Mouse (Mus musculus) telencephalon, adult 2 months (tissue): Measurements from ENCODE around the gene Polq.
"Not testable (repeated sequence)": the region's sequence is repeated elsewhere in the genome, so short reads cannot be mapped to it uniquely, and the experiment has no call there.

Experiments
- DNase-seq: peaks from one replicate; pipeline ENCODE4 v3.0.0-alpha.2; 2011; ENCODE audit warnings: low read depth, low spot score

Polq gene

GRCm38 (mm10) chr16:37094169-37094833, 82.7 kb downstream of the Polq start:
- no peak for DNase-seq

- no peak for DNase-seq
These were observed 97.2 kb downstream of the Polq start for GRCm38 (mm10) chr16:37108763-37109162.

GRCm38 (mm10) chr16:37109285-37109684, 97.7 kb downstream of the Polq start:
- DNase-seq, result peak; percentile 52

GRCm38 (mm10) chr16:37125190-37125589, 113.6 kb downstream of the Polq start:
- not testable (repeated sequence) for DNase-seq
